Mouse (Mus musculus): ENCODE data around the gene Pebp1.

DNA sequence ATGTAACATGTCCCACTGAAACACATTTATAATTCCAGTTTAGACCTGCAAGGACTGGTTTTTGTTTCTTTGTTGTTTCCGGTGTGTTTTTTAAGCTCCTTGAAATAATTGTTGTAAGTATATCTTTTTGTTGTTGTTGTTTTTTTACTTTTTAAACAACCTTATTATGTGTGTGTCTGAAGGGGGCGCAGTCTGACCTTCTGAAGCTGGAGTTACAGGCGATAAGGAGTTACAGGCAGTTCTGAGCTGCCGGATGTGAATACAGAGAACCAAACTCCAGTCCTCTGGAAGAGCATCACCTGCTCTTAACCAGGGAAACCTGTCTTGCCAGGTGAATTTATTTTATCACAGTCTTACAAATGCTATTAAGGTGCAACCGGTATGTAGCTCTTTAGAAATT is 18.3 kb upstream of the Pebp1 start:
- no peak for TF ChIP-seq POLR2A (IDR thresholded peaks at IDR 0.05; ENCODE audit: extremely low read depth, insufficient read depth, low read length)
- no peak for TF ChIP-seq CTCF (IDR thresholded peaks at IDR 0.05; ENCODE audit: low read depth, low read length)

Data from liver, adult 2 months (tissue).